Mouse (Mus musculus) frontal cortex, postnatal 36 days (tissue): ENCODE data around the gene Dbndd1.
A peak's percentile ranks its signal among the peaks of the same experiment; 100 is the strongest.
"Not testable (repeated sequence)": the region's sequence is repeated elsewhere in the genome, so short reads cannot be mapped to it uniquely, and the experiment has no call there.

ENCODE experiments used
- DNase-seq, 2 experiments: peaks; one replicate each; pipeline ENCODE4 v3.0.0; 2022; ENCODE audit warnings: low spot score in 2 of 2

Dbndd1 gene

DNA sequence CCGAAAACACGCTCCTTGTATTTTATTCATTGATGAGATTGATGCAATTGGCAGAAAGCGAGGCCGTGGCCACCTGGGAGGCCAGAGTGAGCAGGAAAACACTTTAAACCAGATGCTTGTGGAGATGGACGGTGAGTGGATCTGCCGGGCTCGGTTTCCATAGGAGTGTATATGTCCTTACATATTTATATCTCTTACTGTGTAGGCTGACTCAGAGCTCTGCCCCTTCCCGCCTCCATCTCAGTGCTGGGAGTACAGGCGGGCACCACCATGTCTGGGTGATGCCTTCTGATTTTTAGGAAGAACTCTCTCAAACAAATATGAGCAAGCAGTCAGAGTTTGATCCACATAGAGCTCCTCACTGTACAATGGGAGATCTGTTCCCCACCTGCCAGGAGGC lies 22.4 kb downstream of the Dbndd1 start:
- DNase-seq = no peak

- DNase-seq = no peak
These were observed 23.8 kb downstream of the Dbndd1 start for GRCm38 (mm10) chr8:123491280-123492075.

GRCm38 (mm10) chr8:123482627-123483026 lies 32.6 kb downstream of the Dbndd1 start:
- no peak for DNase-seq

- no peak for DNase-seq
These were observed 36.6 kb downstream of the Dbndd1 start for GRCm38 (mm10) chr8:123478456-123479218.

GRCm38 (mm10) chr8:123477737-123478258 lies 37.5 kb downstream of the Dbndd1 start, which contains the start of gene Afg3l1:
TSS of gene Afg3l1 (plus strand) at chr8:123477903.
- DNase-seq = peak; percentile 93 to 95

- peak in 1 of 2 experiments; percentile 17 for DNase-seq
These were observed 38.1 kb downstream of the Dbndd1 start for GRCm38 (mm10) chr8:123476911-123477736.

GRCm38 (mm10) chr8:123474549-123474948 lies 40.7 kb downstream of the Dbndd1 start:
- not testable (repeated sequence) for DNase-seq

DNA sequence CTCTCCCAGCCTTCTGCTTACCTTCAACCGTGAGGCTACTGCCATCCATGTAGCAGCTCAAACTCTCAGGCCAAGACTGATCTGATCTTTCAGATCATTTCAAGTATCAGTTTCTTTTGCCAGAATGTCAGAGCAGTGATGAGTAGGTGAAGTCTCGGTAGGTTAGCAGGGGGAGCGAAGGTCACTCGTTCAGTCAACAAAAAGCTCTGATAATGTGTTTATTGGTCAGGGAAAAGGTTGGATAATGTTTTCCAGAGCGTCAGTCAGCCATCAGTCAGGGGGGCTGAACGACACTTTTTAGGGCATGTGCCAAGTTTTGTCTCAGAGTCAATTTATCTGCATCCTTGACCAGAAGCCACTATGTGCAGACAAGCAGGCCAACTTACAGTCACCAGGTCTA lies 42.3 kb downstream of the Dbndd1 start:
- not testable (repeated sequence) for DNase-seq

- no peak for DNase-seq
These were observed 47.8 kb downstream of the Dbndd1 start for GRCm38 (mm10) chr8:123467476-123467875.

GRCm38 (mm10) chr8:123463651-123464050 lies 51.6 kb downstream of the Dbndd1 start:
- no peak for DNase-seq
